Mouse (Mus musculus): ENCODE measurements around the gene Olfr904.
"Not testable (repeated sequence)": the region's sequence is repeated elsewhere in the genome, so short reads cannot be mapped to it uniquely, and the experiment has no call there.

DNA sequence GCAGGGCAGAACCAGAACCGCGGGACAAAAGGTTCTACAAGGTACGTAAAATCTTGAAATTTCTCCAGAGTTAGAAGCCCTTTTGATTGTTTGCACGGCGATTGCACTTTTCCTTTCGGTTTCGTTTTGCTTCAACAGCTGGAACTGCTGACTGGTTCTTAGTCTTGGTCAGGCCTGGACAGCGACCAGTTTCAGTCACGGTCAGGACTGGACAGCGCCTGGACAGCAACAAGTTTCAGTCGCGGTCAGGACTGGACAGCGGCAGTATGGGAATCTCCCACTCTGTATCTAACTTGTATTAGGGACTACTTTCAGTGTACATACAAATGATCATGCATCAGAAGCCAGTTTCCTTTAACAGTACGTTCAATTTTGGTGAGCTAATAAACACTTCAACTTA is 49.4 kb upstream of the Olfr904 start:
- TF ChIP-seq CTCF, EP300 (IDR thresholded peaks at IDR 0.05; ENCODE audit: low read depth): not testable (repeated sequence)

Data from heart, postnatal 0 days (tissue).